Mouse (Mus musculus) WW6 (cell line): ENCODE results near the gene Rgs1.

Experiments
- DNase-seq: peaks from one replicate; pipeline ENCODE4 v3.0.0-alpha.2; 2013; ENCODE audit warnings: low read depth, low spot score

Gene Rgs1

GRCm38 (mm10) chr1:144248923-144249322, at the start of gene Rgs1:
Gene Rgs1 (minus strand): TSS chr1:144249242.
- no peak for DNase-seq

- no peak for DNase-seq
Measured at GRCm38 (mm10) chr1:144283020-144284014, 34.3 kb upstream of the Rgs1 start.

- DNase-seq, result no peak
Measured at GRCm38 (mm10) chr1:144280056-144280455, 31.0 kb upstream of the Rgs1 start.

GRCm38 (mm10) chr1:144272991-144273390, 23.9 kb upstream of the Rgs1 start:
- no peak for DNase-seq

- DNase-seq, result no peak
Measured at GRCm38 (mm10) chr1:144269112-144269511, 20.1 kb upstream of the Rgs1 start.

GRCm38 (mm10) chr1:144267471-144268470, 18.7 kb upstream of the Rgs1 start:
- no peak for DNase-seq

GRCm38 (mm10) chr1:144264000-144264399, 15.0 kb upstream of the Rgs1 start:
- DNase-seq, result no peak

GRCm38 (mm10) chr1:144262008-144262407, 13.0 kb upstream of the Rgs1 start:
- no peak for DNase-seq

GRCm38 (mm10) chr1:144258779-144259178, 9.7 kb upstream of the Rgs1 start:
- no peak for DNase-seq

GRCm38 (mm10) chr1:144256556-144257331, 7.7 kb upstream of the Rgs1 start:
- DNase-seq, result no peak

- no peak for DNase-seq
Measured at GRCm38 (mm10) chr1:144248206-144248605, 836 bp downstream of the Rgs1 start.

- DNase-seq, result no peak
Measured at GRCm38 (mm10) chr1:144247382-144247781, 1.7 kb downstream of the Rgs1 start.

- no peak for DNase-seq
Measured at GRCm38 (mm10) chr1:144243511-144243910, 5.5 kb downstream of the Rgs1 start.

- DNase-seq, result no peak
Measured at GRCm38 (mm10) chr1:144239195-144239594, 9.8 kb downstream of the Rgs1 start.

GRCm38 (mm10) chr1:144215230-144215629, 33.8 kb downstream of the Rgs1 start:
- DNase-seq, result no peak

- DNase-seq, result no peak
Measured at GRCm38 (mm10) chr1:144210912-144211311, 38.1 kb downstream of the Rgs1 start.

- DNase-seq, result no peak
Measured at GRCm38 (mm10) chr1:144206281-144207061, 42.6 kb downstream of the Rgs1 start.

- no peak for DNase-seq
Measured at GRCm38 (mm10) chr1:144204766-144205165, 44.3 kb downstream of the Rgs1 start.

- DNase-seq, result no peak
Measured at GRCm38 (mm10) chr1:144202939-144203338, 46.1 kb downstream of the Rgs1 start.

GRCm38 (mm10) chr1:144200496-144200895, 48.5 kb downstream of the Rgs1 start:
- DNase-seq, result no peak
